Mouse (Mus musculus) limb, embryonic 10.5 days (tissue): ENCODE results near the gene Mgat3. TPM values are rescaled to one million over a fixed set of nuclear protein-coding genes. Genes with fewer than 3 reads are reported as not detected.

Experiments
- DNase-seq: peaks from one replicate; pipeline ENCODE4 v3.0.0-alpha.2; 2017; ENCODE audit warnings: low spot score
- H3K27ac ChIP-seq: fragments of 300-500 bp; sonication (generic); 2 replicates; pipeline ENCODE4 v1.5.1; 2016; ENCODE audit warnings: mild to moderate bottlenecking
- H3K27me3 ChIP-seq: fragments of 300-500 bp; sonication (generic); 2 replicates; pipeline ENCODE4 v1.6.1; 2016; ENCODE audit warnings: low read depth, mild to moderate bottlenecking; ENCODE audit not compliant: poor library complexity, severe bottlenecking
- H3K36me3 ChIP-seq: fragments of 300-500 bp; sonication (generic); 2 replicates; pipeline ENCODE4 v1.6.1; 2016; ENCODE audit warnings: mild to moderate bottlenecking, moderate library complexity
- H3K4me1 ChIP-seq: fragments of 300-500 bp; sonication (generic); 2 replicates; pipeline ENCODE4 v1.6.1; 2016
- H3K4me3 ChIP-seq: fragments of 300-500 bp; sonication (generic); 2 replicates; pipeline ENCODE4 v1.5.1; 2016; ENCODE audit warnings: mild to moderate bottlenecking, moderate library complexity
- H3K9me3 ChIP-seq: fragments of 300-500 bp; sonication (generic); replicated peaks from 2 replicates; pipeline ENCODE4 v1.6.1; 2016; ENCODE audit warnings: mild to moderate bottlenecking
- WGBS: fragments of 180-500 bp; shearing (Covaris S2); methylation state at CpG from one replicate; pipeline ENCODE4 v1.1.7; 2016; 5-methylcytosine and 5-hydroxymethylcytosine counted together
- polyA plus RNA-seq: library from polyadenylated mRNA; unstranded; fragments of >200 nt; fragmentation: Nextera tagmentation; extraction: Ambion mirVana; gene quantifications from 2 replicates; pipeline ENCODE4 v1.2.1, GENCODE M21; 2016

Gene Mgat3
- polyA plus RNA-seq, 1 experiment from 2014 or later: 5.3 TPM

DNA sequence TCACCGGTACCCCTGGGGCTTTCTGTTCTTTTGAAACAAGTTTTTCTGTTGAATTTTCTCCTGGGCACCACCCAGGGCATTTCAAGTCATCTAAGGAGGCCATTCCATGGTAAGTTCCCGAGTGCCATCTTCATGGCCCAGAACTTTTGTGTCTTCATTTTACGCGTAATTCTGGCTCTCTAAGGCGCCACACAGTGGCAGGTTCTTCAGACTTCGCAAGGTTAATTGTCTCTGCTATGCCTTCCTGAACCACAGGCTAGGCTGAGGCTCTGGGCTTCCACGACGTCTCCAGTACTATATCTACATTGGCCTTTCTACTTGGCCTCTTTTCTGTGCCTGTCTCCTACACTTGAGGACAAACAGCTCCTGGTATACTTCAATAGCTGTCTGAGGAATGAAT, 47.5 kb downstream of the Mgat3 start:
- H3K4me3 ChIP-seq: no peak overlapping the region
- no peak overlapping the region for H3K27ac ChIP-seq
- no peak for DNase-seq
- no peaks in the 10 kb centered on the region for H3K27me3 ChIP-seq
- no peaks in the 10 kb centered on the region for H3K9me3 ChIP-seq
- H3K4me1 ChIP-seq: peaks cover 11% of the 10 kb centered on the region
- 74% methylated on average over 8 of the region's 8 CpGs for WGBS
- no peaks in the 10 kb centered on the region for H3K36me3 ChIP-seq

DNA sequence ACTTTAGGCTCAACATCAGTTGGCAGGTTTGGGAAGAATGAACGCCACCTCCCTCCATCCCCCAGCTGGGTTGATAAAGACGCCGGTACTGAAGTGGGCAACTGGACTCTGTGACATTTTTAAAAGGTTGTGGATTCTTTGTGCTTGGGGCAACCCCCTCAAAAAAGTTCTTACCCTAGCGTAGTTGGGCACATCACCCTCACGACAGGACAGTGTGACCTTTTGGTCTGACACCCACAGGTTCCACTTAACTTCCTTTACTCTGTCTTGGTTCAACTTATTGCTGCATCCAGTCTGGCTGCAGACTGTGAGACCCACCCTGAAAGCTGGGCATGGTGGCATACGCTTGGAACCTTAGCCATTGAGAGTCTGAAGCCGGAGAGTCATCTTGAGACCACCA, 50.2 kb downstream of the Mgat3 start:
- 87% methylated on average over 7 of the region's 7 CpGs for WGBS

DNA sequence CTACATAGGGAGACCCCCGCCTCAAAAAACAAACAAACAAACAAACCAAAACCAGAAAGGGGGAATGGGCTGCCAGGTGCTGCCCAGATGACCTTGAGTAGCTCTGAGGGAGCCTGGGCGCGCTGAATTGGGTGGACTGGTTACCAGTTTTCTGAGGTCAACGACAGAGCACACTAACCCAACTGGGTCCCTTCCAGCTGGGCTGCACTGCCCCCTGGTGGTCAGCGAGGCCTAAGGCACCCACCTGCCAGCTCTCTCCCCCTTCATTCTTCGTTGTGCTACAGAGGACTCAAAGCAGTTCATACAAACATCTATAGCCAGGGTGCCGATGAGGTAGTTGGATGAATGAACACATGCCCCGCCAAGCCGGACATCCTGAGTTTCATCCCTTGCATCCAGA, 51.7 kb downstream of the Mgat3 start:
- peak; percentile 89 for DNase-seq
- H3K9me3 ChIP-seq: no peaks in the 10 kb centered on the region
- no peak overlapping the region for H3K27ac ChIP-seq
- no peaks in the 10 kb centered on the region for H3K27me3 ChIP-seq
- WGBS: 25% methylated on average over 9 of the region's 9 CpGs
- H3K4me3 ChIP-seq: no peak overlapping the region
- H3K36me3 ChIP-seq: no peaks in the 10 kb centered on the region
- no peaks in the 10 kb centered on the region for H3K4me1 ChIP-seq

More for the DNA sequence above, 50.2 kb downstream of the Mgat3 start:
- no peak for DNase-seq
- no peaks in the 10 kb centered on the region for H3K36me3 ChIP-seq
- no peak overlapping the region for H3K4me3 ChIP-seq
- H3K27ac ChIP-seq: no peak overlapping the region
- no peaks in the 10 kb centered on the region for H3K9me3 ChIP-seq
- peaks cover 7% of the 10 kb centered on the region for H3K4me1 ChIP-seq
- no peaks in the 10 kb centered on the region for H3K27me3 ChIP-seq

DNA sequence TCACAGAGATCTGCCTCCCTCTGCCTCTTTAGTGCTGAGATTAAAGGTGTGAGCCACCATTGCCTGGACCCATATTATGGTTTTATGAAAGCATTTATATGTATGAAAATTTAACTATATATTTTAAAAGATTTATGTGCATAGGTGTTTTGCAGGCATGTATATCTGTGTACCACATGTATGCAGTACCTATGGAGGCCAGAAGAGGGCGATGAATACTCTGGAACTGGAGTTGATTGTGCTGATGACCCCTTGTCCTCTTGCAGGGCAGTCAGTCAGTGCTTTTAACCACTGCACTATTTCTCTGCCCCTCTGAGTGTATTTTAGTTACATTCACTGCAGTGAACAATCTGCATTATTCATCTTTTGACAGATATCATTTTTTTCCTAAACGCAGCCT, 52.3 kb downstream of the Mgat3 start:
- 49% methylated on average over 2 of the region's 2 CpGs for WGBS
- Histone ChIP-seq H3K4me1 (no peaks in the 10 kb centered on the region), H3K9me3 (no peaks in the 10 kb centered on the region), H3K27me3 (no peaks in the 10 kb centered on the region), H3K36me3 (no peaks in the 10 kb centered on the region), H3K27ac (no peak overlapping the region), H3K4me3 (no peak overlapping the region)
- DNase-seq: peak; percentile 72

DNA sequence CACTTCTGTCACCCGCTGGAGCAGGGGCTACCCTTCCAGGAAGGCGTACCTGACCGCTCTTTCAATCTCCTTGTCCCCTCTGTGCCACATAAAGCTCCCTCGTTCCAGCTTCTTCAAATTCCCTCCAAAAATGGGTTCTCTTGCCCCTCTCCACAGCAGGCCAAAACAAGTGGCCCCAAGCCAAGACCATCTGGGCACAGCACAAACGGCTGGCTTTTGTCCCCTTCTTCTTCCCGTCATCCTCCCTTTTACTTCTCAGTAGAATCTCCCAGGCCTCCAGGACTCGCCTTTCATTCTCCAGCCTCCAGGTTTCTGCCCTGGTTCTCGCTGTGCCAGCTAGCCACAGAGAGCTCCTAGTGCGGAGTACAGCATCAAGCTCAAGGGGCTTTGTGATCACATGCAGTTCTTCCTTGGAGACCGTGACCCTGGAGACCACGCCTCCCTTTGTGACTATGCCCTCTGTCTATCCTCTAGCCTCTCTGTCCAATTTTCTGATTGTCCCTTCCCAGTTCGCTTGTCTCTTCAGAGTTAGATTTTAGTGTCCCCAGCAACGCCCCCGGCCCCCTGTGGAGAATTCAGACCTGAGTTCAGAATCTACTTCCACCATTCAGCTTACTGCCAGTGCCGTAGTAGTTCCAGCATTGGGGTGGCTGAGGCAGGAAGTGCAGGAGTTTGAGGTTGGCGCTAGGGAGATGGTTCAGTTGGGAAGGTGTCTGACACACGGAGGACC, 54.7 kb downstream of the Mgat3 start:
- Histone ChIP-seq H3K27ac (no peak overlapping the region), H3K27me3 (no peaks in the 10 kb centered on the region), H3K9me3 (no peaks in the 10 kb centered on the region), H3K4me1 (peaks cover 4% of the 10 kb centered on the region), H3K4me3 (no peak overlapping the region), H3K36me3 (no peaks in the 10 kb centered on the region)
- 80% methylated on average over 17 of the region's 17 CpGs for WGBS
- no peak for DNase-seq

DNA sequence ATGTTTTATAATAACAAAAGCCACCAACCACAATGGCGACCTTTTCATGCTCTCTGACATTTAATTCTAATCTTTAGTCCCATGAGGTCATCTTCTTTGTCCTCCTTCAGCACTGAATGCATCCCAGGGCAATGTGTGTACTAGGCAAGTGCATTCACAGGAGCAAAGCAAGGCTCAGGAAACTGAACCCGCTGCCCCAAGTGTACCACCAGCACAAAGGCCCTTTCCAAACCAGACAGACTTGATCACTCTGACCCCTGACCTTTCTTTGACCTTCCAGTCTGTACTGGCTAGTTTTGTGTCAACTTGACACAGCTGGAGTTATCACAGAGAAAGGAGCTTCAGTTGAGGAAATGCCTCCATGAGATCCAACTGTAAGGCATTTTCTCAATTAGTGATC, 58.8 kb downstream of the Mgat3 start:
- H3K36me3 ChIP-seq: peaks cover 21% of the 10 kb centered on the region
- no peaks in the 10 kb centered on the region for H3K9me3 ChIP-seq
- H3K4me3 ChIP-seq: no peak overlapping the region
- H3K4me1 ChIP-seq: peaks cover 23% of the 10 kb centered on the region
- H3K27ac ChIP-seq: no peak overlapping the region
- 71% methylated on average over 2 of the region's 2 CpGs for WGBS
- DNase-seq: no peak
- H3K27me3 ChIP-seq: no peaks in the 10 kb centered on the region

DNA sequence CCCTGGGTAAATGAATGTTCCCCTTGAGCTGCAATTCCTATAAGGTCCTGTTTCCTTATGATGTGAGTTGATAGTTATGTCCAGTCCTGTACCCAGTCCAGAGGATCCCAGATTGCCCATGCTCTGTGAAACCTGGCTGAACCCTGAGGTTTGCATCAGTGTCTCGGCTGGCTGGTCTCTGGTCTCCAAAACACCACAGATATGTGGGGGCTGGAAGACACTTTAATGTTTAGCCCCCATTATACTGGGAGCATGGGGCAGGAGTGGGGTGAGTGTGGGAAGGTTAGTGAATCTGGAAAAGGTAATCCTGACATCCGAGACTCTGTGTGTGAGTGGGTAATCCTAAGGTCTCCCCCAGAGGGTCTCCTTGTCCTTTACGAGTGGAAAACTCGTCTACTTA, 59.5 kb downstream of the Mgat3 start:
- peak overlapping the region; percentile 87 for H3K27ac ChIP-seq
- no peaks in the 10 kb centered on the region for H3K9me3 ChIP-seq
- H3K27me3 ChIP-seq: no peaks in the 10 kb centered on the region
- H3K36me3 ChIP-seq: peaks cover 29% of the 10 kb centered on the region
- H3K4me1 ChIP-seq: peaks cover 23% of the 10 kb centered on the region
- no peak for DNase-seq
- WGBS: 80% methylated on average over 4 of the region's 4 CpGs
- H3K4me3 ChIP-seq: peak overlapping the region; percentile 77; the same call in 1 of the 2 replicates

DNA sequence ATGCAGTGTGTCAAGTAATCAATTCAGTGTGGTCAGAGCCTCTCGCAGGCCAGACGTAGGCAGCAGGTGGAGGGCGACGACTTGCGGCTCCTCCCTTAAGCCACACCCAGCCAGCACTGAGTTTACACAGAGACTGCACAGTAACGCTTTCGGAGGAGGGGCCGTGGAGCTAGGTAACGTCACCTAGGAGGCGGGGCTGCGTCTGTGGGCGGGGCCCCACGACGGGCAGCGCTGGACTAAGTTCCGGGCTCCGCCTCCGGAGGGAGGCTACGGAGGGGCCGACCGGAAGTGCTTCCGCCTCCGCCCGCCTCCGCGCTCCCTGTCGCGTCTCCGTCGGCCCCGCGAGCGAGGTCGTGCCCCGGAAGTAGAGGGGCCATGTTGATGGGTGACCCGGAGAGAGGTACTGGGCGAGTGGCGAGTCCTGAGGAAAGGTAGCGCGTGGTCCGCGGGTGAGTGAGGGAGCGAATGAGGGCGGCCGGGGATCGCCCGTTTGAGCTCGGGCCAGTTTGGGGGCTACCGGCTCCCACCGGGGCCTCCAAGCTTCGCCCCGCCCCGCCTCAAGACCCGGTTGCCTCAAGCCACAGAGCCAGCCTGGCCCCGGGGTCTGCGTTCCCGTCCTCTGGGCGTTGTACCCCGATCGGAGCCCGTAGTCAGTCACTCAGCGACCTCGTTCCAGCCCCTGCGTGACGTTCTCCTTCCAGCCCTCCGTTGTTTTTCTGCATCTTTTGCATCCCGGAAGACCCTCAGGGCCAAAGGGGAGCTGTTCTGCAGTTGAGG, 60.4 kb downstream of the Mgat3 start, which contains the start of gene Mief1:
Gene Mief1, plus strand, starts transcription at position 286 of the 777 bp plus-strand sequence.
- Histone ChIP-seq H3K9me3 (no peaks in the 10 kb centered on the region), H3K27me3 (no peaks in the 10 kb centered on the region), H3K4me3 (peak within 1 kb of the TSS; percentile 77), H3K36me3 (peaks cover 37% of the 10 kb centered on the region), H3K27ac (peak within 1 kb of the TSS; percentile 87), H3K4me1 (peaks cover 23% of the 10 kb centered on the region)
- peak; percentile 96 for DNase-seq
- WGBS: under 1% methylated on average over 67 of the region's 67 CpGs

DNA sequence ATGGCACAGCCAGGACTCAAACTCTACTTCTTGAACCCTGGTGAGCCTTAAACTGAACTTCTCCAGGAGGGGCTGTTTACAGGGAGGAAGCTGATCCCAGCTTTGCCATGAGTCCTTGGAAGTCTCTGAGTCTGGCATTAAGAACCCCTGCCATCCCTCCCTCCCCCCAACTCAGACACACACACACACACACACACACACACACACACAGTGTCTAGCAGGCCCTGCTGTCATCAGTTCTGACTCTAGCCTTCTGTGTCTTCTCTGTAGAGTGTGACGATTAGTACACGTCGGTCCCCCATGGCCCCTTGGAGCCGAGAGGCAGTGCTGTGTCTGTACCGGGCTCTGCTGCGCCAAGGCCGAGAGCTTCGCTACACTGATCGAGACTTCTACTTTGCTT, 62.0 kb downstream of the Mgat3 start, which contains the start of gene AC140267.1:
Gene AC140267.1, plus strand, starts transcription at position 301 of the 400 bp plus-strand sequence.
- Histone ChIP-seq H3K4me3 (peak within 1 kb of the TSS; percentile 77), H3K36me3 (peaks cover 47% of the 10 kb centered on the region), H3K27me3 (no peaks in the 10 kb centered on the region), H3K4me1 (peaks cover 23% of the 10 kb centered on the region), H3K27ac (peak within 1 kb of the TSS; percentile 87), H3K9me3 (no peaks in the 10 kb centered on the region)
- DNase-seq: no peak
- 97% methylated on average over 9 of the region's 9 CpGs for WGBS

DNA sequence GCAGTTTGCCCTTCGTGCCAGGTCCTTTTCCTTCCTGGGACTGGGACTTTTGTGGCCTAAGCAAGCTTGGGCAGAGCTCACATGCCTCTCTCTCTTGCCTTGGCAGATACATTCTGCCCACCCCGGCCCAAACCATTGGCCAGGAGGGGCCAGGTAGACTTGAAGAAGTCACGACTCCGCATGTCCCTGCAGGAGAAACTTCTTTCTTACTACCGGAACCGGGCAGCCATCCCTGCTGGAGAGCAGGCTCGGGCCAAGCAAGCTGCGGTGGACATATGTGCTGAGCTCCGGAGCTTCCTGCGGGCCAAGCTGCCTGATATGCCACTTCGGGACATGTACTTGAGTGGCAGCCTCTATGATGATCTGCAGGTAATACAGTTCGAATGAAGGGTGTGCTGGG, 74.6 kb downstream of the Mgat3 start:
- Histone ChIP-seq H3K27me3 (no peaks in the 10 kb centered on the region; the same call in 1 of the 2 replicates), H3K9me3 (no peaks in the 10 kb centered on the region), H3K4me3 (no peak overlapping the region), H3K27ac (no peak overlapping the region), H3K4me1 (peaks cover 24% of the 10 kb centered on the region), H3K36me3 (peaks cover 90% of the 10 kb centered on the region)
- DNase-seq: no peak
- WGBS: 94% methylated on average over 12 of the region's 12 CpGs

DNA sequence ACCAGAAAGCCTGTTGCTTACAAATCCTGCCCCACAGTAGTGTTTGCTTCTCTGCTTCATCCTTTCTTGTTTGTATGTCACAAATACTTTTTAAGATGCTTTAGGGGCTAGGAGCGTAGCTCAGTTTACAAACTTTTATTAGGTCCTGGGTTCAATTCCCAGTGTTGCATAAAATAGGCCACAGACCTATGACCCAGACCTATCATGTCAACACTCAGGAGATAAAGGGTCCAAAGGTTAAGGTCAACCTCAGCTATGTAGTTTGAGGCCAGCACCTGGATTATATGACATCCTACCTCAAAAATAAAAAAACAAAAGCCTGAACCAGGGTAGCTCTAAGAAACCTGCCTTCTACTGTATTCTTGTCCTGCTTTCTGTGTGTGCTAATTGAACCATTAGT, 75.1 kb downstream of the Mgat3 start:
- no peaks in the 10 kb centered on the region for H3K9me3 ChIP-seq
- no peak overlapping the region for H3K27ac ChIP-seq
- DNase-seq: no peak
- WGBS: 86% methylated on average over 1 of the region's 1 CpGs
- H3K27me3 ChIP-seq: no peaks in the 10 kb centered on the region; the same call in 1 of the 2 replicates
- peaks cover 85% of the 10 kb centered on the region for H3K36me3 ChIP-seq
- H3K4me1 ChIP-seq: peaks cover 28% of the 10 kb centered on the region
- H3K4me3 ChIP-seq: no peak overlapping the region

DNA sequence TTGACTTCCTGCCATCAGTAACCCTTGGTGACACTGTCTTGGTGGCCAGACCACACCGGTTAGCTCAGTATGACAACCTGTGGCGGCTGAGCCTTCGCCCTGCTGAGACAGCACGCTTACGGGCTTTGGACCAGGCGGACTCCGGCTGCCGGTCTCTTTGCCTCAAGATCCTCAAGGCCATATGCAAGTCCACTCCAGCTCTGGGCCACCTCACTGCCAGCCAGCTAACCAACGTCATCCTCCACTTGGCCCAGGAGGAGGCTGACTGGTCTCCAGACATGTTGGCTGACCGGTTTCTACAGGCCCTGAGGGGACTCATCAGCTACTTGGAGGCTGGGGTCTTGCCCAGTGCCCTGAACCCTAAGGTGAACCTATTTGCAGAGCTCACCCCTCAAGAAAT, 76.2 kb downstream of the Mgat3 start:
- Histone ChIP-seq H3K36me3 (peaks cover 75% of the 10 kb centered on the region), H3K27ac (no peak overlapping the region), H3K9me3 (no peaks in the 10 kb centered on the region), H3K27me3 (no peaks in the 10 kb centered on the region; the same call in 1 of the 2 replicates), H3K4me1 (peaks cover 39% of the 10 kb centered on the region), H3K4me3 (no peak overlapping the region)
- DNase-seq: no peak
- WGBS: 94% methylated on average over 10 of the region's 10 CpGs

DNA sequence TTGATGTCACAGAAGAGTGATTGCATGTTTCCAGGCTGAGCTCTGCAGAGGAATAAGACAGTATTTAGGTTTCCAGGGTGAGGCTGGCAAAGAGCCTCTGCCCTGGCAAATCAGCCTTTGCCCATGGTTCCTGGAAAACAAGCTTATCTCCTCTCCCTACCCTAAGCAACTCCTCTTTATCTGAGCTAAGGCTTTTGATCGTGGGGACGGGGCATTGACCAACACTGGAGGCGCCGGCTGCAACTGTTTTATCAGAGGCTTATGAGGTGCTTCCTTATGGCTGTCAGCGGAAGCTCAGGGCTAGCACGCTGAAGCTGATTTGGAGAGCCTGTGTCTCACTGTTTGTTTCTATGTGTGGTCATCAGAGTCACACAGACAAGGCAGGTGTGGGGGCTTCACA, 77.1 kb downstream of the Mgat3 start:
- WGBS: 86% methylated on average over 6 of the region's 6 CpGs
- DNase-seq: no peak
- no peaks in the 10 kb centered on the region; the same call in 1 of the 2 replicates for H3K27me3 ChIP-seq
- peaks cover 40% of the 10 kb centered on the region for H3K4me1 ChIP-seq
- H3K4me3 ChIP-seq: no peak overlapping the region
- peaks cover 68% of the 10 kb centered on the region for H3K36me3 ChIP-seq
- H3K27ac ChIP-seq: no peak overlapping the region
- no peaks in the 10 kb centered on the region for H3K9me3 ChIP-seq
